Mouse (Mus musculus) megakaryocyte, embryonic 14.5 days (primary cell): ENCODE results near the gene Babam2.

ENCODE experiments used
- FLI1 ChIP-seq: IDR thresholded peaks from 2 replicates; pipeline ENCODE4 v1.6.1; 2012; ENCODE audit warnings: low read length, inconsistent platforms, mixed read lengths
- GATA1 ChIP-seq: IDR thresholded peaks from 3 replicates; pipeline ENCODE4 v1.6.1; 2012; ENCODE audit warnings: mixed read lengths, low read length, inconsistent platforms, borderline replicate concordance

DNA sequence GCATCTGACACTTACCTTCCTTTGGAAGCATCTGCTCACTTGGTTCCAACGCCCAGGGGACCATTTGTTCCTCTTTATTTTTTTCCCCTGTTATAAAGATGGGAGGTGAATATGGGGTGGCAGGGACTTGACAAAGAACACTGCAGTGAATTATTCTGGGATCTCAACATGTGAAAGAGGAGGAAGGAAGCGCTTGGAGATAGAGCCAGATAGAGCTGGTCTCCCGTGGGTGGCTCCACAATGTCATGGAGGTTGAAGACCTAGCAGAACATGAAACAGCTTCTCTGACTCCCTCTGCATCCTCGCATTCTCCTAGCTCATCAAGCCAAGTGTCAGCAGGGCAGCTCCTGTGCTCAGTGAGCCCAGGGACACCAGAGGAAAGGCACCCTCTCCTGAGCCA, 312.6 kb downstream of the Babam2 start:
- TF ChIP-seq GATA1 (no peak), FLI1 (no peak)
